Mouse (Mus musculus) bone marrow macrophage, adult 2 months (primary cell): ENCODE data around the gene Ncan.

ENCODE experiments used
- CTCF ChIP-seq: IDR thresholded peaks from 2 replicates; pipeline ENCODE4 v1.5.1; 2012; ENCODE audit warnings: low read depth, mild to moderate bottlenecking, low read length, moderate library complexity
- POLR2A ChIP-seq: IDR thresholded peaks from 2 replicates; pipeline ENCODE4 v1.6.1; 2012; ENCODE audit warnings: mild to moderate bottlenecking, low read depth, low read length, borderline replicate concordance

- TF ChIP-seq CTCF (no peak), POLR2A (no peak)
These were observed 6.2 kb downstream of the Ncan start for GRCm38 (mm10) chr8:70114488-70114887.
